Mouse (Mus musculus) liver, adult (tissue): ENCODE data around the gene Efcab2.

ENCODE experiments used
- GATA4 ChIP-seq: IDR thresholded peaks from 2 replicates; pipeline ENCODE4 v1.6.1; 2014; ENCODE audit warnings: mild to moderate bottlenecking, low read length; ENCODE audit not compliant: insufficient replicate concordance

The Efcab2 gene

GRCm38 (mm10) chr1:178449172-178449571 is 43.3 kb downstream of the Efcab2 start:
- TF ChIP-seq GATA4, result no peak

- TF ChIP-seq GATA4, result no peak
Observed at GRCm38 (mm10) chr1:178449933-178450332, 44.0 kb downstream of the Efcab2 start.

DNA sequence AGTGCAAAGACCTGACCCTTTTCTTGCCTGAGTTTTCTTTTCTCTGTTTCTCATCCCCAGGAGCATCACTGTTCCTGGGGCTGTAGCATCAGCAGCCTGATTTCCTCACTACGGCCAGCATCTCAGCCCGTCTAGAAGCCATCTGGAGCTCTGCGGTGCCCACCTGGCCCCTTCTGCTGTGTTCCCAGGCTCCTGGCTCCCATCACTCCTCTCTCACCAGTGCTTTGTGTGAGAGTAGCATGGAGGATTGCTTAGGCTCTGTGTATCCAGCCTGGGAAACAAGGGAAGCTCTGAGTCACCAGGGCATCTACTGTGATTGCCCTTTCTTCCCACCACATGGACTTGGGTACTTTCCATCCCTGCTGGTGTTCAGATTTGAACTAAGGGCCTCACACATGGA is 48.2 kb downstream of the Efcab2 start:
- no peak for TF ChIP-seq GATA4

- TF ChIP-seq GATA4, result no peak
Observed at GRCm38 (mm10) chr1:178455120-178455519, 49.2 kb downstream of the Efcab2 start.

- no peak for TF ChIP-seq GATA4
Observed at GRCm38 (mm10) chr1:178458029-178458428, 52.1 kb downstream of the Efcab2 start.

GRCm38 (mm10) chr1:178463712-178464111 is 57.8 kb downstream of the Efcab2 start:
- no peak for TF ChIP-seq GATA4

DNA sequence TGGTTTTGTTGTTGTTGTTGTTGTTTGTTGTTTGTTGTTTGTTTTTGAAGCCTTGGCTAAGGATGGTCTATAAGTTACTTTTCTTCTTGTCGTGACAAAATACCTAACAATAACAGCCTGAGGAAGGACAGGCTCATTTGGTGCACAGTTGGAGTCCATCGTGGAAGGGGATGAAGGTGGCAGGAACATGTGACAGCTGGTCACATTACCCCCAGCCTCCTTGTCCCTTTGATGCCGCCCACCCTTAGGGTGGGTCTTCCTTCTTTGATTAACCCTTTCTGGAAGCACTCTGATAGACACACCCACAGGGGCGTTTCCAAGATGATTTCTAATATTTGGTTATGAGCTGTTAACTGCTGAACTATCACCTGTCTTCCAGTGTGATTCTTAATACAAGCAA is 58.3 kb downstream of the Efcab2 start:
- no peak for TF ChIP-seq GATA4

- no peak for TF ChIP-seq GATA4
Observed at GRCm38 (mm10) chr1:178467594-178467993, 61.7 kb downstream of the Efcab2 start.

DNA sequence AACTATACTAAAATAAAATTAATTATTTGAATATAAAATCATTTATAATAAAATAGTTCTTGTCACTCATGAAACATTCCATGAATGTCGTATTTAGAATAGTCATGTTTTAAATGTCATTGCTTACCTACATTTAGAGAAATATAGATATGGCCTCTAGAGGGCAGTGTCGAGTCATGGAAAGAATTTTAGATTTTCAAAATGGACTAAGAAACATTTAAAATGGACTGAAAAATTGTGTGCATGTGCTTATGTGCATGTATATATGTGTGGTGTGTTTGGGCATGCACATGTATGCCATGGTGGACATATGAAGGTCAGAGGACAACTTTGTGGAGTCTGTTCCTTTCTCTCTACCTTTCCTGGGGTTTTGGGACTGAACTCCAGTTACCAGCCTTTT is 62.4 kb downstream of the Efcab2 start:
- no peak for TF ChIP-seq GATA4

GRCm38 (mm10) chr1:178483854-178484253 is 78.0 kb downstream of the Efcab2 start:
- TF ChIP-seq GATA4, result no peak

DNA sequence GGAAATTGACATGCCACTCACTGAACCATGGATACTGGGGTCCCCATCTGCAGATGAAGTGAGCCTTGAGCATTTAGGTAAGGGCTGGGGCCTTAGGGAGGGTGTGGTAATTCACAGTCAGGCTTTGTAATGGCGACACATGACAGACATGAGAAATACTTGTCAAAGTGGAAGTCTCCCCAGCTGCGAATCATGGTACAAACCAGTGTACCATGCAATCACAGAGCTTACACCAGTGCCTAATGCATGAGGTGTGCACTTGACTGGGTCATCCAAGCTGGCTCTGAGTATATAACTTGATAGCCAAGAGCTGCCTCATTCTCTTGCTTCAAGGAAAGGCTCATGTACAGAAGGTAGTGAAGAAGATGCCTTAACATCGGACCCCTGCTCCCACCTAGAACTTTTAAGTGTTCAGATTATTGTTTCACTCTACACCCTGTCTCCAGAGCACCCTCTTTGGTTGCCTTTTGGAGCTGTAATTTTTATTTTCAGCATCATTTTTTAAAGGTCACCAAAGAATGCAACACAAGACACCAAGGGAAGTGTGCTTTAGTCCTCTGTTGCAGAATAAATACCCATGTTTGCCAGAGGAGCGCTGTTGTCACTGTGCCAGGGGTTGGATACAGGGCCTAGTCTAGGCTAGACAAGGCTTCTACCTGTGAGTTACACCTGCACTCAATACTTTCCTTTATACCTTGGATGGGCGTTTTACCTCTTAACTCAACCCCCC is 79.4 kb downstream of the Efcab2 start:
- TF ChIP-seq GATA4, result no peak

GRCm38 (mm10) chr1:178485868-178486220 is 80.0 kb downstream of the Efcab2 start:
- no peak for TF ChIP-seq GATA4

DNA sequence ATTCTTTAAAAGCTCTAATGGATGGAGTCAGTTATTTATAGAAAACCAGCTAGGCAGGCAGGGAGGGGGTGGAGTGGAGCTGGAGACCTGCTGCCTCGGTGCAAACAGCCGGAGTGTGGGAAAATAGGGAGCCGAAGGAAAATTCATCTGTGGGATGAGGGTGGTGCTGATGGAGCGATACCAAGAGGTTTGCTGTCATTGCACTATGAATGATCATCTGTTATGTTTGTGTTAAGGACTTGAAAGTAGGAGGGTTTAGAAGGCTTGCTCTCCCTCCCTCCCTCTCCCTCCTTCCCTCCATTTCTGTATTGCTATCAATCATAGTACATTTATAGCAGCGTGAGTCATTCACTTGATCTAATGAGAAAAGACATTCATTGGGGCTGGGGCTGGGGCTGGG is 80.9 kb downstream of the Efcab2 start:
- no peak for TF ChIP-seq GATA4

DNA sequence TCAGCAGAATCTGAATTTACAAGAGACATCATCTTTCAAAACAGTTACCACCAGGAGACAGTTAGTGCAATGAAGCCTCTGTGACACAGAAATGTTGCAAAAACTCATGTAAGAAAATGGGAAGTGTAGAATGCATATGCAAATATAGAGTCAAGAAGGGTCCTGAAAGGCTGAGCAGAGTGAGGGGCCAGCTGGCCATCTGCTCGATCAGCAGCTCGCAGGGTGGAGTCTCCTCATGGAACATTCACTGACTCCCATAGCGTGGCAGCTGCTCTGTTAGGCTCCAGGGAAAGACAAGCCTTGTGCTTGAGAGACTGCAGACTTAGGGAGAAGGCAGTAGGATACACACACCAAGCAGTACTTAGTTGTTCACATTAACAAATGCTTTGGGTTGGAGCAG is 83.2 kb downstream of the Efcab2 start:
- TF ChIP-seq GATA4, result no peak

- TF ChIP-seq GATA4, result no peak
Observed at GRCm38 (mm10) chr1:178491733-178492132, 85.8 kb downstream of the Efcab2 start.

- TF ChIP-seq GATA4, result no peak
Observed at GRCm38 (mm10) chr1:178492493-178492892, 86.6 kb downstream of the Efcab2 start.

- TF ChIP-seq GATA4, result no peak
Observed at GRCm38 (mm10) chr1:178496186-178496585, 90.3 kb downstream of the Efcab2 start.
